Mouse (Mus musculus): ENCODE measurements around the gene Nynrin.

- TF ChIP-seq CTCF (IDR thresholded peaks at IDR 0.05), result peak; percentile 70
- no peak for TF ChIP-seq EP300 (IDR thresholded peaks at IDR 0.05; ENCODE audit: insufficient read depth, low read depth, low read length)
- no peak for TF ChIP-seq POLR2A (IDR thresholded peaks at IDR 0.05; ENCODE audit: insufficient read depth, low read depth, low read length)
Observed at GRCm38 (mm10) chr14:55842794-55843193, 11.0 kb upstream of the Nynrin start.

Data from heart, adult 2 months (tissue).